In genomic region chr4:32248236-32248635, GRCm38 (mm10) we compare ENCODE assay signal across 7 mouse cellular contexts. TPM values are rescaled to one million over a fixed set of nuclear protein-coding genes. Genes with fewer than 3 reads are reported as not detected.
DNase-seq lines count a peak whose midpoint lies in the region; TF ChIP-seq lines count a peak whose summit lies in the region.

No protein-coding gene starts in this region.

- H3K4me3 ChIP-seq in E14TG2a.4 (replicated peaks; ENCODE audit: low read length): no peak overlapping the region

- no peaks in the 10 kb centered on the region for H3K9me3 ChIP-seq in E14TG2a.4 (ENCODE audit: low read length)

- DNase-seq in adrenal gland, adult 18-20 months (ENCODE audit: low spot score in 2 of 2): peak; percentile 84 to 87
- DNase-seq in embryo, embryonic 10 days (ENCODE audit: low spot score): peak; percentile 84
- DNase-seq in heart, adult 8-10 months (ENCODE audit: low spot score): peak; percentile 86
- peak; percentile 81 for DNase-seq in layer of hippocampus, adult 9-10 months (ENCODE audit: low spot score)
- DNase-seq in lung, postnatal 25 days (ENCODE audit: low spot score): peak; percentile 90
- peak; percentile 79 for DNase-seq in spleen, adult 12 weeks (ENCODE audit: low spot score)

- H3K4me1 ChIP-seq in E14TG2a.4 (replicated peaks; ENCODE audit: low read depth, low read length): peaks cover 34% of the 10 kb centered on the region

- no peaks in the 10 kb centered on the region for H3K36me3 ChIP-seq in E14TG2a.4 (ENCODE audit: insufficient read depth, low read length)

- peak; percentile 97 for TF ChIP-seq CTCF in E14TG2a.4 (conservative IDR thresholded peaks at IDR 0.05; ENCODE audit: low read length)

- H3K27me3 ChIP-seq in E14TG2a.4 (ENCODE audit: insufficient read depth, low read length): peaks cover 4% of the 10 kb centered on the region; the same call in 1 of the 2 replicates

RNA-seq across cellular contexts. Expression of gene Bach2, which starts 9.6 kb away (rescaled TPM):
- total RNA-seq in adrenal gland, adult 18-20 months (2021): 1 to 10 TPM; 1.9 to 2.8 TPM
- total RNA-seq in heart, adult 8-10 months (2022): 1 to 10 TPM; 2.4 to 6.9 (median 4.2) TPM
